Mouse (Mus musculus): ENCODE results near the gene Usp43.

DNA sequence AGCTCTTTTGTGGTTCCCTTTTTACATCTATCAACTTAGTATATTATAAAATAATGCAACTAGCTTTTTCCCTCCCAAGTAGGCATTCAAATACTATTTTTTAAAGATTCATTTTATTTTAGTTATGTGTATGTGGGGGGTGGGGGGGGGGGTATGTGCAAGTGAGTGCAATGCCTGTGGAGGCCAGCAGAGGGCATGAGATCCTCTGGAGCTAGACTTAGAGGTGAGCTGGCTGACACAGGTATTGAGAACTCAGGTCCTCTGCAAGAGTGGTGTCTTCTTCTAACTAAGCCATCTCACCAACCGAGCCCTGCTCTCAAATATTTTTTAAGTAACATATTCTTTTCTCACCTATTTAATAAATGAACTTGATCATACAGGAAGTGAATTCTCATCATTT lies 116.4 kb downstream of the Usp43 start:
- TF ChIP-seq GATA1 (IDR thresholded peaks at IDR 0.05; ENCODE audit: borderline replicate concordance, low read length) (no peak), TAL1 (conservative IDR thresholded peaks at IDR 0.05; ENCODE audit: low read depth, low read length) (no peak), CTCF (IDR thresholded peaks at IDR 0.05; ENCODE audit: low read depth, low read length) (no peak)

Data from G1E (cell line).